Mouse (Mus musculus) bone marrow macrophage, adult 2 months (primary cell): ENCODE results near the gene Olfr686.

Experiments used
- CTCF ChIP-seq: IDR thresholded peaks from 2 replicates; pipeline ENCODE4 v1.5.1; 2012; ENCODE audit warnings: low read depth, mild to moderate bottlenecking, low read length, moderate library complexity
- POLR2A ChIP-seq: IDR thresholded peaks from 2 replicates; pipeline ENCODE4 v1.6.1; 2012; ENCODE audit warnings: mild to moderate bottlenecking, low read depth, low read length, borderline replicate concordance

GRCm38 (mm10) chr7:105256656-105257055 lies 49.4 kb upstream of the Olfr686 start:
- TF ChIP-seq CTCF, result peak; percentile 45
- TF ChIP-seq POLR2A, result no peak
